Mouse (Mus musculus): ENCODE data around the gene Tstd2.

The Tstd2 gene

GRCm38 (mm10) chr4:46084416-46085172 is 53.9 kb downstream of the Tstd2 start:
- no peak for DNase-seq (ENCODE audit: low spot score in 2 of 2)

GRCm38 (mm10) chr4:46082555-46082954 is 55.9 kb downstream of the Tstd2 start:
- no peak for DNase-seq (ENCODE audit: low spot score in 2 of 2)

GRCm38 (mm10) chr4:46080261-46080660 is 58.2 kb downstream of the Tstd2 start:
- DNase-seq (ENCODE audit: low spot score in 2 of 2) = no peak

- DNase-seq (ENCODE audit: low spot score in 2 of 2) = no peak
Measured at GRCm38 (mm10) chr4:46076892-46077291, 61.6 kb downstream of the Tstd2 start.

GRCm38 (mm10) chr4:46075664-46076063 is 62.8 kb downstream of the Tstd2 start:
- no peak for DNase-seq (ENCODE audit: low spot score in 2 of 2)

GRCm38 (mm10) chr4:46073736-46074135 is 64.8 kb downstream of the Tstd2 start:
- DNase-seq (ENCODE audit: low spot score in 2 of 2) = no peak

- DNase-seq (ENCODE audit: low spot score in 2 of 2) = no peak
Measured at GRCm38 (mm10) chr4:46072631-46073030, 65.9 kb downstream of the Tstd2 start.

GRCm38 (mm10) chr4:46069851-46070482 is 68.5 kb downstream of the Tstd2 start:
- DNase-seq (ENCODE audit: low spot score in 2 of 2) = no peak

- DNase-seq (ENCODE audit: low spot score in 2 of 2) = no peak
Measured at GRCm38 (mm10) chr4:46068573-46068972, 69.9 kb downstream of the Tstd2 start.

GRCm38 (mm10) chr4:46068060-46068459 is 70.4 kb downstream of the Tstd2 start:
- no peak for DNase-seq (ENCODE audit: low spot score in 2 of 2)

- no peak for DNase-seq (ENCODE audit: low spot score in 2 of 2)
Measured at GRCm38 (mm10) chr4:46065695-46066340, 72.7 kb downstream of the Tstd2 start.

GRCm38 (mm10) chr4:46064961-46065360 is 73.5 kb downstream of the Tstd2 start:
- DNase-seq (ENCODE audit: low spot score in 2 of 2) = no peak
